Mouse (Mus musculus): ENCODE measurements at regions not wholly inside any gene's neighbourhood (a gene's known extent, or its start where the extent isn't known, plus 50 kb on each side); places are given as distances from the start of the nearest gene placed in this dataset.
A peak's percentile ranks its signal among the peaks of the same experiment; 100 is the strongest.

- no peak for DNase-seq (ENCODE audit: low spot score)
- Histone ChIP-seq H3K4me3 (replicated peaks; ENCODE audit: low read length) (no peak overlapping the region), H3K27me3 (ENCODE audit: control insufficient read depth, insufficient read depth, low read length) (no peaks in the 10 kb centered on the region), H3K36me3 (ENCODE audit: control insufficient read depth, insufficient read depth, low read length) (no peaks in the 10 kb centered on the region), H3K4me1 (ENCODE audit: control insufficient read depth, insufficient read depth, low read length) (peaks cover 20% of the 10 kb centered on the region), H3K4me2 (replicated peaks; ENCODE audit: low read depth, low read length, severe bottlenecking) (no peak overlapping the region), H3K9ac (ENCODE audit: low read depth, low read length, severe bottlenecking) (no peak overlapping the region), H3K27ac (replicated peaks; ENCODE audit: low read depth, low read length) (no peak overlapping the region), H3K9me3 (ENCODE audit: control insufficient read depth, low read length) (no peaks in the 10 kb centered on the region)
- no peak for TF ChIP-seq POLR2A (IDR thresholded peaks at IDR 0.05; ENCODE audit: borderline replicate concordance, extremely low read depth, insufficient read depth, insufficient read length)
- 36% methylated on average over 6 of the region's 6 CpGs for WGBS
- ATAC-seq (ENCODE audit: low FRiP score, low read depth), result no peak
Measured at GRCm38 (mm10) chr5:106205724-106206123, 252.2 kb downstream of the Barhl2 start.

- Histone ChIP-seq H3K36me3 (ENCODE audit: control insufficient read depth, insufficient read depth, low read length) (no peaks in the 10 kb centered on the region), H3K4me3 (replicated peaks; ENCODE audit: low read length) (peak overlapping the region; percentile 20; the same call in 1 of the 2 replicates), H3K4me2 (replicated peaks; ENCODE audit: low read depth, low read length, severe bottlenecking) (peak overlapping the region; percentile 44), H3K27ac (replicated peaks; ENCODE audit: low read depth, low read length) (no peak overlapping the region), H3K4me1 (ENCODE audit: control insufficient read depth, insufficient read depth, low read length) (peaks cover 10% of the 10 kb centered on the region; the same call in 1 of the 2 replicates), H3K9me3 (ENCODE audit: control insufficient read depth, low read length) (no peaks in the 10 kb centered on the region), H3K27me3 (ENCODE audit: control insufficient read depth, insufficient read depth, low read length) (no peaks in the 10 kb centered on the region), H3K9ac (ENCODE audit: low read depth, low read length, severe bottlenecking) (peak overlapping the region; percentile 28; the same call in 1 of the 2 replicates)
- 43% methylated on average over 16 of the region's 16 CpGs for WGBS
- no peak for DNase-seq (ENCODE audit: low spot score)
- ATAC-seq (ENCODE audit: low FRiP score, low read depth), result no peak
- no peak for TF ChIP-seq POLR2A (IDR thresholded peaks at IDR 0.05; ENCODE audit: borderline replicate concordance, extremely low read depth, insufficient read depth, insufficient read length)
Measured at GRCm38 (mm10) chr5:106200631-106201030, 257.3 kb downstream of the Barhl2 start.

GRCm38 (mm10) chr5:106199061-106199460 is 258.9 kb downstream of the Barhl2 start:
- H3K27me3 ChIP-seq (ENCODE audit: control insufficient read depth, insufficient read depth, low read length), result no peaks in the 10 kb centered on the region
- ATAC-seq (ENCODE audit: low FRiP score, low read depth), result no peak
- H3K4me1 ChIP-seq (ENCODE audit: control insufficient read depth, insufficient read depth, low read length), result peaks cover 7% of the 10 kb centered on the region; the same call in 1 of the 2 replicates
- DNase-seq (ENCODE audit: low spot score), result no peak
- no peak overlapping the region for H3K27ac ChIP-seq (replicated peaks; ENCODE audit: low read depth, low read length)
- TF ChIP-seq POLR2A (IDR thresholded peaks at IDR 0.05; ENCODE audit: borderline replicate concordance, extremely low read depth, insufficient read depth, insufficient read length), result no peak
- H3K4me2 ChIP-seq (replicated peaks; ENCODE audit: low read depth, low read length, severe bottlenecking), result no peak overlapping the region
- no peak overlapping the region for H3K9ac ChIP-seq (ENCODE audit: low read depth, low read length, severe bottlenecking)
- no peaks in the 10 kb centered on the region for H3K36me3 ChIP-seq (ENCODE audit: control insufficient read depth, insufficient read depth, low read length)
- 0 out of 2 replicates have a peak, but pooled peaks cover 4% of the 10 kb centered on the region for H3K9me3 ChIP-seq (ENCODE audit: control insufficient read depth, low read length)
- 63% methylated on average over 3 of the region's 3 CpGs for WGBS
- no peak overlapping the region for H3K4me3 ChIP-seq (replicated peaks; ENCODE audit: low read length)

- no peak for ATAC-seq (ENCODE audit: low FRiP score, low read depth)
- no peaks in the 10 kb centered on the region for H3K27me3 ChIP-seq (ENCODE audit: control insufficient read depth, insufficient read depth, low read length)
- no peak overlapping the region for H3K27ac ChIP-seq (replicated peaks; ENCODE audit: low read depth, low read length)
- no peak for DNase-seq (ENCODE audit: low spot score)
- no peaks in the 10 kb centered on the region for H3K36me3 ChIP-seq (ENCODE audit: control insufficient read depth, insufficient read depth, low read length)
- 84% methylated on average over 11 of the region's 11 CpGs for WGBS
- no peak overlapping the region for H3K9ac ChIP-seq (ENCODE audit: low read depth, low read length, severe bottlenecking)
- 0 out of 2 replicates have a peak, but pooled peaks cover 4% of the 10 kb centered on the region for H3K9me3 ChIP-seq (ENCODE audit: control insufficient read depth, low read length)
- TF ChIP-seq POLR2A (IDR thresholded peaks at IDR 0.05; ENCODE audit: borderline replicate concordance, extremely low read depth, insufficient read depth, insufficient read length), result no peak
- H3K4me2 ChIP-seq (replicated peaks; ENCODE audit: low read depth, low read length, severe bottlenecking), result no peak overlapping the region
- no peaks in the 10 kb centered on the region for H3K4me1 ChIP-seq (ENCODE audit: control insufficient read depth, insufficient read depth, low read length)
- H3K4me3 ChIP-seq (replicated peaks; ENCODE audit: low read length), result no peak overlapping the region
Measured at GRCm38 (mm10) chr5:106191141-106191540, 266.8 kb downstream of the Barhl2 start.

- no peaks in the 10 kb centered on the region for H3K27me3 ChIP-seq (ENCODE audit: control insufficient read depth, insufficient read depth, low read length)
- ATAC-seq (ENCODE audit: low FRiP score, low read depth), result no peak
- DNase-seq (ENCODE audit: low spot score), result no peak
- H3K9me3 ChIP-seq (ENCODE audit: control insufficient read depth, low read length), result no peaks in the 10 kb centered on the region
- no peak overlapping the region for H3K9ac ChIP-seq (ENCODE audit: low read depth, low read length, severe bottlenecking)
- H3K4me2 ChIP-seq (replicated peaks; ENCODE audit: low read depth, low read length, severe bottlenecking), result no peak overlapping the region
- no peak overlapping the region for H3K4me3 ChIP-seq (replicated peaks; ENCODE audit: low read length)
- no peak for TF ChIP-seq POLR2A (IDR thresholded peaks at IDR 0.05; ENCODE audit: borderline replicate concordance, extremely low read depth, insufficient read depth, insufficient read length)
- no peaks in the 10 kb centered on the region for H3K4me1 ChIP-seq (ENCODE audit: control insufficient read depth, insufficient read depth, low read length)
- no peak overlapping the region for H3K27ac ChIP-seq (replicated peaks; ENCODE audit: low read depth, low read length)
- no peaks in the 10 kb centered on the region for H3K36me3 ChIP-seq (ENCODE audit: control insufficient read depth, insufficient read depth, low read length)
- 91% methylated on average over 23 of the region's 23 CpGs for WGBS
Measured at GRCm38 (mm10) chr5:106181726-106182125, 276.2 kb downstream of the Barhl2 start.

GRCm38 (mm10) chr5:106172162-106172561 is 285.8 kb downstream of the Barhl2 start:
- 14% methylated on average over 3 of the region's 3 CpGs for whole genome bisulfite sequencing
- Histone ChIP-seq H3K4me3 (replicated peaks; ENCODE audit: low read length) (no peak overlapping the region), H3K4me1 (ENCODE audit: control insufficient read depth, insufficient read depth, low read length) (no peaks in the 10 kb centered on the region), H3K27me3 (ENCODE audit: control insufficient read depth, insufficient read depth, low read length) (no peaks in the 10 kb centered on the region), H3K36me3 (ENCODE audit: control insufficient read depth, insufficient read depth, low read length) (no peaks in the 10 kb centered on the region), H3K9ac (ENCODE audit: low read depth, low read length, severe bottlenecking) (no peak overlapping the region), H3K4me2 (replicated peaks; ENCODE audit: low read depth, low read length, severe bottlenecking) (no peak overlapping the region), H3K27ac (replicated peaks; ENCODE audit: low read depth, low read length) (no peak overlapping the region), H3K9me3 (ENCODE audit: control insufficient read depth, low read length) (no peaks in the 10 kb centered on the region)
- no peak for TF ChIP-seq POLR2A (IDR thresholded peaks at IDR 0.05; ENCODE audit: borderline replicate concordance, extremely low read depth, insufficient read depth, insufficient read length)
- no peak; the same call in 1 of the 2 replicates for ATAC-seq (ENCODE audit: low FRiP score, low read depth)
- no peak for DNase-seq (ENCODE audit: low spot score)
